Mouse (Mus musculus) hindbrain, embryonic 16.5 days (tissue): ENCODE measurements at regions not wholly inside any gene's neighbourhood (a gene's known extent, or its start where the extent isn't known, plus 50 kb on each side); places are given as distances from the start of the nearest gene placed in this dataset.

Experiments used
- ATAC-seq: fragments of 200-750 bp; cut with Nextera tagmentation; 2 replicates; pipeline ENCODE4 v1.8.0; 2017; ENCODE audit warnings: moderate TSS enrichment, moderate library complexity
- H3K27ac ChIP-seq: fragments of 300-500 bp; sonication (generic); 2 replicates; pipeline ENCODE4 v1.5.1; 2014; ENCODE audit warnings: low read depth, mild to moderate bottlenecking, control low read depth, low read length, moderate library complexity
- H3K27me3 ChIP-seq: fragments of 300-500 bp; sonication (generic); replicated peaks from 2 replicates; pipeline ENCODE4 v1.6.1; 2014; ENCODE audit warnings: low read length; ENCODE audit not compliant: control insufficient read depth, insufficient read depth
- H3K36me3 ChIP-seq: fragments of 300-500 bp; sonication (generic); 2 replicates; pipeline ENCODE4 v1.6.1; 2014; ENCODE audit warnings: mild to moderate bottlenecking, low read length, moderate library complexity, mixed read lengths; ENCODE audit not compliant: control insufficient read depth, insufficient read depth
- H3K4me1 ChIP-seq: fragments of 300-500 bp; sonication (generic); 2 replicates; pipeline ENCODE4 v1.6.1; 2014; ENCODE audit warnings: low read depth, low read length; ENCODE audit not compliant: control insufficient read depth, insufficient read depth
- H3K4me2 ChIP-seq: fragments of 300-500 bp; sonication (generic); 2 replicates; pipeline ENCODE4 v1.6.1; 2014; ENCODE audit warnings: mild to moderate bottlenecking, low read length, control low read depth, moderate library complexity
- H3K4me3 ChIP-seq: fragments of 300-500 bp; sonication (generic); 2 replicates; pipeline ENCODE4 v1.5.1; 2014; ENCODE audit warnings: mild to moderate bottlenecking, low read length, control low read depth, moderate library complexity
- H3K9ac ChIP-seq: fragments of 300-500 bp; sonication (generic); 2 replicates; pipeline ENCODE4 v1.6.1; 2014; ENCODE audit warnings: low read depth, mild to moderate bottlenecking, control low read depth, low read length, moderate library complexity
- H3K9me3 ChIP-seq: fragments of 300-500 bp; sonication (generic); 2 replicates; pipeline ENCODE4 v1.6.1; 2014; ENCODE audit warnings: mild to moderate bottlenecking, low read length, moderate library complexity; ENCODE audit not compliant: control insufficient read depth
- WGBS: fragments of 180-500 bp; shearing (Covaris S2); extraction: QIAGEN DNeasy Blood & Tissue Kit; methylation state at CpG from one replicate; pipeline ENCODE4 v1.1.7; 2014; 5-methylcytosine and 5-hydroxymethylcytosine counted together

DNA sequence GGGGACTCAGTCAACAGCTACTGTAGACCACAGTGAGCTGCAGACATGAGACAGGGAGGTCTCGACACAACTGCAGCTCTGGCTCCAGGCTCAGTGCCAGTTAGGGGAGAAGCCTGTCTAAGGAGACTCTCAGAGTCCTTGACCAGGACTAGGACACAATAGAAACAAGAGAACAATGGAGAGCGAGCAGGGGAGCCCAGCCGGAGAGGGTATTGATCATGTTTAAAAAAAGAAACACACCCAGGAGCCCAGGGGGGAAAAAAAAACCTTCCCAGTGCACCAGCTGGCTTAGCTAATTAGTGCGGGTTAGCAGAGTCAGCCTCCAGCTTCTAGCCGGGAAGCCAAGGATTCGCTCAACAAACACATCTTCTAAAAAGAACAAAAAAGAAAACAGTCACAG lies 78.4 kb downstream of the Gm4791 start:
- H3K4me2 ChIP-seq, result no peak overlapping the region
- H3K36me3 ChIP-seq, result no peaks in the 10 kb centered on the region
- no peaks in the 10 kb centered on the region for H3K9me3 ChIP-seq
- H3K4me1 ChIP-seq, result peaks cover 3% of the 10 kb centered on the region; the same call in 1 of the 2 replicates
- H3K27me3 ChIP-seq, result no peaks in the 10 kb centered on the region
- H3K9ac ChIP-seq, result no peak overlapping the region
- H3K27ac ChIP-seq, result no peak overlapping the region
- ATAC-seq, result no peak
- 8% methylated on average over 6 of the region's 6 CpGs for WGBS
- H3K4me3 ChIP-seq, result no peak overlapping the region

DNA sequence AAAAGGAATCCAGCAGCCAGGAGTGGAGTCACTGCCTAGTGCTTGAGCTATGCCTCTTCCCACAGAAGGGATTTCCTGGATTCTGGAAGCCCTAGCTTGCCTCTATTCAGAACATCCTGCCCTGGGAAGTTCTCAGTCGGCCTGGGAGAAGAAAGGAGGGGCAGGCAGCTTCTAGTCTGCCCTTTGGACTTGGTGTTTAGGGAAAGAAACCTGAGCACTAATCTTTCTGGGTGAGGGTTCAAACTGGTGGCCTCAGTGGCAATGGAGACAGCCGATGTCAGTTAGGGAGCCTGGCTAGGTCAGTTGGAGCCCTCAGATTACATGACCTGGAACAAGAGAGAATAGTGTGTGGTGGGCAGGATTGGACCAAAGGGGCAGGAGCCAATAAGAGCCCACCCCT lies 78.9 kb downstream of the Gm4791 start:
- Histone ChIP-seq H3K9me3 (no peaks in the 10 kb centered on the region), H3K4me1 (peaks cover 3% of the 10 kb centered on the region; the same call in 1 of the 2 replicates), H3K4me3 (no peak overlapping the region), H3K9ac (no peak overlapping the region), H3K27ac (no peak overlapping the region), H3K27me3 (no peaks in the 10 kb centered on the region), H3K4me2 (no peak overlapping the region), H3K36me3 (no peaks in the 10 kb centered on the region)
- 31% methylated on average over 2 of the region's 2 CpGs for WGBS
- ATAC-seq, result no peak

DNA sequence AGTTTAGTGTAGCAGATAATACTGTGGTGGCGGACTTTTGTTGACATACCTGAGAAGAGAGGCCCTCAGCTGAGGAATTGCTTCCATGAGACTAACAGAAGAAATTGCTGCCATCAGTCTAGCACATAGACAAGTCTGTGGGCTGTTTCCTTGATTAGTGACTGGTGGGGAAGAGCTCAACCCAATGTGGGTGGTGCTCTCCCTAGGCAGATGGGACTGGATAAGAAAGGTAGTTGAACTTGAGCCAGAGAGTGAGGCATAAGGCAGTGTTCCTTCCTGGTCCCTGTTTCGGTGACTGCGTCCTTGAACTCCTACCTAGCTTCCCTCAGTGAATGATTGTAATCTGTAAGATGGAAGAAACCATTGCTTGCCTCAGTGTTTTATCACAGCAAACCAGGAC lies 79.4 kb downstream of the Gm4791 start:
- H3K9ac ChIP-seq, result no peak overlapping the region
- H3K4me1 ChIP-seq, result peaks cover 3% of the 10 kb centered on the region; the same call in 1 of the 2 replicates
- no peaks in the 10 kb centered on the region for H3K27me3 ChIP-seq
- H3K4me2 ChIP-seq, result no peak overlapping the region
- H3K36me3 ChIP-seq, result no peaks in the 10 kb centered on the region
- no peak overlapping the region for H3K27ac ChIP-seq
- WGBS, result 96% methylated on average over 3 of the region's 3 CpGs
- no peak for ATAC-seq
- H3K9me3 ChIP-seq, result no peaks in the 10 kb centered on the region
- no peak overlapping the region for H3K4me3 ChIP-seq

DNA sequence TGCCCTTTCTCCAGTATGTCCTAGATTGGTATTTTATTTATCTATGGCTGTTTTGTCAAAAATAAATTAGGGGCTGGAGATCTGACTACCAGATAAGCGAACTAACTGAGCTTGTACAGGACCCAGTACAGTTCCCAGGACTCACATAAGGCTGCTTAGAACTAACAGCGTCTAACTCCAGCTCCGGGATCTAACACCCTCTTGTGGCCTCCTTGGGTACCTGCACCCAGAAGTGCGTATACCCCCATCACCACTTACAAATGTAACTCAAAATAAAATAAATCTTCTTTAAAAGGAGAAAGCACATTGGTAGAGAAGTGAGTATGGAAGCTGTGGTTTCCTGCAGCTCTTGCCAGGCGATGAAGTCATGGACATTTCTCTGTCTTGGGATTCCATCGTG lies 82.9 kb downstream of the Gm4791 start:
- Histone ChIP-seq H3K4me2 (no peak overlapping the region), H3K36me3 (no peaks in the 10 kb centered on the region), H3K27me3 (no peaks in the 10 kb centered on the region), H3K4me1 (peaks cover 3% of the 10 kb centered on the region; the same call in 1 of the 2 replicates), H3K9me3 (no peaks in the 10 kb centered on the region), H3K4me3 (no peak overlapping the region), H3K27ac (no peak overlapping the region), H3K9ac (no peak overlapping the region)
- 97% methylated on average over 6 of the region's 6 CpGs for WGBS
- ATAC-seq, result no peak

DNA sequence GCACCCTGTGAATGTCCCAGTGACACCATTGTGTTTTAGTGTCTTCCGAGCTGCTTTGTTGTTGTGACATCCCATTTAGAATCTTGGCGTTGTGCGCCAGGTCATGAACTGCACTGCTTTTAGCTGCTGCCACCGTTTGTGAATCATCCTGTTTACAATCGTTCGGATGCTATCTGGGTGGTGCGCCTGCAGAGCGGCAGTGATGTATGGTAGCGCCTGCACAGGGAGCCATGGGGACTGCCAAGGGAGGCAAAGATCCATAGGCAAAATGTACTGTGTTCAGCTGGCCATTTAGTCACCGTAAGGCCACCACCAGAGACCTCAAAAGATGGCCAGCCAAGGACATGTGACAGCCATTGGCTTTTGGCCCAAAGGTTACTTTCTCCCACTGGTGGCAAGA lies 93.3 kb downstream of the Gm4791 start:
- H3K4me2 ChIP-seq, result no peak overlapping the region
- H3K27ac ChIP-seq, result no peak overlapping the region
- H3K4me3 ChIP-seq, result no peak overlapping the region
- 45% methylated on average over 10 of the region's 10 CpGs for WGBS
- H3K9me3 ChIP-seq, result no peaks in the 10 kb centered on the region
- no peaks in the 10 kb centered on the region for H3K27me3 ChIP-seq
- H3K36me3 ChIP-seq, result no peaks in the 10 kb centered on the region
- ATAC-seq, result no peak
- no peak overlapping the region for H3K9ac ChIP-seq
- no peaks in the 10 kb centered on the region for H3K4me1 ChIP-seq

DNA sequence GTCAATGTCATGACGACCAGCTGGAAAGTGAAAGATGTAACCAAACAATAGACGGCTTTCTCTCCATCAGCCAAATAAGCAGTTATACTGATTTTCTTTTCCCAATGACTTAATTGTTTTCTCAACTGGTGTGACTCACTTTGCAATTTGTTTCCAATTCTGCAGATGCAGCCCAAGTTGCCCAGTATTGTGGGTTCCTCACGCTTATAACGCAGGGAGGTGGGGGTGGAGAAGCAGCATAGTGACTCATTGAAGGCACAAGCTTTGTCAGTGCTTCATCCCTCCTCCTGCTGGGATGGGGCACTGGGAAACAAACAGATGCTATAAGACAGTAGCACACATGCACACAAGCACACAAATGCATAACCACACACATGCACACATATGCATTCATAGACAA lies 97.1 kb downstream of the Gm4791 start:
- H3K4me3 ChIP-seq, result no peak overlapping the region
- H3K27me3 ChIP-seq, result no peaks in the 10 kb centered on the region
- H3K4me2 ChIP-seq, result no peak overlapping the region
- WGBS, result 87% methylated on average over 4 of the region's 4 CpGs
- no peaks in the 10 kb centered on the region for H3K9me3 ChIP-seq
- no peak for ATAC-seq
- no peak overlapping the region for H3K27ac ChIP-seq
- no peaks in the 10 kb centered on the region for H3K4me1 ChIP-seq
- no peak overlapping the region for H3K9ac ChIP-seq
- H3K36me3 ChIP-seq, result no peaks in the 10 kb centered on the region

DNA sequence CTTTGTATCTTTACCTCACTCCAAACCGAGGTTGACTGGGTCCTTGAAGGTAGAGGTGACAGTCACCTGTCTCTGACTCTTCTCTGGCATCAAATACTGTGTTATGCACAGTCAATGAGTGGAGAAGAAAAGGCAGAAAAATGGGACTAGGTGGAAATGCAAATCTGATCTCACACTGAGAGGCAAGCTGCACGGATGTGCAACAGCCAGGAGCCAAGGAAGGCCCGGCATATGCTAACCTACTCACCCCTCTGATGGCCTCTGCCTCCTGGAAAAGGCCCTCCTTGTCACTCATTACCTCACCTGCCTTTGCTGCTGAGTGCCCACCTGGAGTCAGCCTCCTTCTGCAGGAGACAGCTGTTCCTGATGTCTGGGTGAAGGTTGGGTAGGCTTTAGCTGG lies 104.8 kb downstream of the Gm4791 start:
- 73% methylated on average over 3 of the region's 3 CpGs for WGBS
- H3K9me3 ChIP-seq, result no peaks in the 10 kb centered on the region
- H3K9ac ChIP-seq, result no peak overlapping the region
- no peak for ATAC-seq
- H3K36me3 ChIP-seq, result no peaks in the 10 kb centered on the region
- H3K4me1 ChIP-seq, result no peaks in the 10 kb centered on the region
- H3K4me3 ChIP-seq, result no peak overlapping the region
- H3K27me3 ChIP-seq, result no peaks in the 10 kb centered on the region
- H3K27ac ChIP-seq, result no peak overlapping the region
- H3K4me2 ChIP-seq, result no peak overlapping the region

DNA sequence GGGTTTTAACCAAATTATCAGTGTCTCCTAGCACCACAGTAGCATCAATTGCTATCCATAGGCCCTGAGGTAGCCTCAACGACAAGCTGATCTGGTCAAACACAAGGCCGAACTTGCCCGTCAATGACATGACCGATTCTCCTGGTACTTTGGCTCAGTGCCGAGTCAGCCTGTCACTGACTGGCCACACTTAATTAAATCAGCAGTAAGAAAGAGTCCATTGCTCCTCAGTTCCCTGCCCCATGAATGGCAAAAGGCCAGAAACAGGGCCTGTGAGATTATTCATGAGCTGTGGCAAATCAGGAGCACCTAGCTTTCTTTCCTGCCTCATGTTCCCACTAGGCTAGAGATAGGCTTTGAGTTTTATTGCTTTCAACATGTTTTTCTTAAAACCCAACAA lies 105.4 kb downstream of the Gm4791 start:
- 50% methylated on average over 5 of the region's 5 CpGs for WGBS
- Histone ChIP-seq H3K4me3 (no peak overlapping the region), H3K27ac (no peak overlapping the region), H3K36me3 (no peaks in the 10 kb centered on the region), H3K27me3 (no peaks in the 10 kb centered on the region), H3K9ac (no peak overlapping the region), H3K9me3 (no peaks in the 10 kb centered on the region), H3K4me2 (no peak overlapping the region), H3K4me1 (no peaks in the 10 kb centered on the region)
- ATAC-seq, result no peak

DNA sequence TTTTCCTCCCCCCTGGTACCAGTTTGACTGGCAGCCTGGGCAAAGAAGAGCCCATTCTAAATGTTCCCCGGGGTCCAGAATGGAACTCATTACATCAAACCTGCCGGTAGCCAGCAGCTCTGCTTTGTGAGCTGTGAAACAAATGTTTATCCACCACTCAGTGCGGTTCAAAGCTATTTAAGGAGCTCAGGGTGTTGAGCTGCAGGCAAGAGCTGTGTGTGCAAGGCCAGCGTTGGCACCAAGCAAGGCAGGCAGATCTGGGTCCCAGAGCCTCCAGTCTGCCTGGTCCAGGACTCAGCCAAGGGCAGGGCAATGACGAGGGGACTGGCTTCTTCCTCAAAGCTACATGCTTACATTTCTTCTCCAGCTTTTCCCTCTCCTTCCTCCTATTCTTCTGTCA lies 109.6 kb downstream of the Gm4791 start:
- H3K4me1 ChIP-seq, result no peaks in the 10 kb centered on the region
- no peaks in the 10 kb centered on the region for H3K9me3 ChIP-seq
- H3K4me2 ChIP-seq, result no peak overlapping the region
- no peak for ATAC-seq
- no peaks in the 10 kb centered on the region for H3K27me3 ChIP-seq
- no peak overlapping the region for H3K27ac ChIP-seq
- no peak overlapping the region for H3K4me3 ChIP-seq
- H3K36me3 ChIP-seq, result no peaks in the 10 kb centered on the region
- WGBS, result 30% methylated on average over 5 of the region's 5 CpGs
- no peak overlapping the region for H3K9ac ChIP-seq

DNA sequence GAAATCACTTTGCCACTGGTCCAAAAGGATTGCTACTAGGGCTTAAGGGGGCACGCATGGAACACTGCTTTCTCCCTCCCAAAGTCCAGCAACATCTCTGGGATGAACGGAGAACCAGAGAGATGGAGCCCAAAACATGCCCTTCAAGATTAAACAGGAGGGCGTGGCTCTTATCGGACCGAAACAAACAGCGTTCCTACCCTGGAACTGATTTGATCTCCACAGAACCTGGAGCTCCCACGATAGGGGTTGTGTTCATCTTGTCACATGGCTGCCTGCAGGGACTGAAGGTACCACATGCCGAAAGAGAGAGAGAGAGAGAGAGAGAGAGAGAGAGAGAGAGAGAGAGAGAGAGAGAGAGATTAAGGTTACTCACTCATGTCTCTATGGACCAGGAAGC lies 120.7 kb downstream of the Gm4791 start:
- Histone ChIP-seq H3K27me3 (no peaks in the 10 kb centered on the region), H3K4me1 (no peaks in the 10 kb centered on the region), H3K9me3 (no peaks in the 10 kb centered on the region), H3K36me3 (no peaks in the 10 kb centered on the region), H3K27ac (no peak overlapping the region), H3K9ac (no peak overlapping the region), H3K4me3 (no peak overlapping the region), H3K4me2 (no peak overlapping the region)
- no peak for ATAC-seq
- 77% methylated on average over 8 of the region's 8 CpGs for WGBS
